Mouse (Mus musculus) ES-E14 (cell line): ENCODE data around the gene Plxnd1.

Experiments used
- CHD2 ChIP-seq: IDR thresholded peaks from 2 replicates; pipeline ENCODE4 v1.6.1; 2014; ENCODE audit warnings: mild to moderate bottlenecking, low read depth, low read length, inconsistent platforms
- HCFC1 ChIP-seq: IDR thresholded peaks from 2 replicates; pipeline ENCODE4 v1.6.1; 2012; ENCODE audit warnings: low read length, inconsistent platforms, borderline replicate concordance; ENCODE audit not compliant: insufficient read depth

GRCm38 (mm10) chr6:115906871-115907270, 87.9 kb downstream of the Plxnd1 start:
- no peak for TF ChIP-seq HCFC1
- no peak for TF ChIP-seq CHD2
